Mouse (Mus musculus) testis, adult 10 weeks (tissue): Measurements from ENCODE around the gene C8a. TPM values are rescaled to one million over a fixed set of nuclear protein-coding genes. Genes with fewer than 3 reads are reported as not detected.

Experiments
- polyA plus RNA-seq: library from polyadenylated mRNA; stranded (reverse); fragments of 350-450 nt; fragmentation: Illumina TruSeq; extraction: RNeasy Lipid Tissue Mini Kit (QIAGEN cat#74804); gene quantifications from one replicate; pipeline ENCODE4 v1.2.3, GENCODE M21; 2014; ENCODE audit warnings: low read depth, low replicate concordance

Gene C8a
- 0.80 TPM for polyA plus RNA-seq

DNA sequence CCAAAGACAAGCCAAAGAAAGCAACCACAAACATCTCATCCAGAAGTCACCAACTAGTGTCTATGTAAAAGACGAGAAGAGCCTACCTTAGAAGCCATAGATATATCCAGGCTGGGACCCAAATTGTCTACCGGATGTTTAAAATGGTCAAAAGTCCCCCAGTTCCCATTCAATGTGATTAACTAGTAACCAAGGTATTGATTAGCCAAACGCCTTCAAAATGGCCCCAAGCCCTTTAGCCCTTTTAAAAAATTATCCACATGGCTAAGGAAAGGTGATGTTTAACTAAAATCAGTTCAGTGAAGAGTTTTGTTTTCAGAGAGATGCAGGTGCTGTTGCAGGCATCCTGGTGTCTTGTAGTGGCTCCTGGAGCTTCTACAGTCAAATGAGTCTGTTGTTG, at the start of gene C8a:
Gene C8a (minus strand): TSS at position 76 of the 400 bp plus-strand sequence.

DNA sequence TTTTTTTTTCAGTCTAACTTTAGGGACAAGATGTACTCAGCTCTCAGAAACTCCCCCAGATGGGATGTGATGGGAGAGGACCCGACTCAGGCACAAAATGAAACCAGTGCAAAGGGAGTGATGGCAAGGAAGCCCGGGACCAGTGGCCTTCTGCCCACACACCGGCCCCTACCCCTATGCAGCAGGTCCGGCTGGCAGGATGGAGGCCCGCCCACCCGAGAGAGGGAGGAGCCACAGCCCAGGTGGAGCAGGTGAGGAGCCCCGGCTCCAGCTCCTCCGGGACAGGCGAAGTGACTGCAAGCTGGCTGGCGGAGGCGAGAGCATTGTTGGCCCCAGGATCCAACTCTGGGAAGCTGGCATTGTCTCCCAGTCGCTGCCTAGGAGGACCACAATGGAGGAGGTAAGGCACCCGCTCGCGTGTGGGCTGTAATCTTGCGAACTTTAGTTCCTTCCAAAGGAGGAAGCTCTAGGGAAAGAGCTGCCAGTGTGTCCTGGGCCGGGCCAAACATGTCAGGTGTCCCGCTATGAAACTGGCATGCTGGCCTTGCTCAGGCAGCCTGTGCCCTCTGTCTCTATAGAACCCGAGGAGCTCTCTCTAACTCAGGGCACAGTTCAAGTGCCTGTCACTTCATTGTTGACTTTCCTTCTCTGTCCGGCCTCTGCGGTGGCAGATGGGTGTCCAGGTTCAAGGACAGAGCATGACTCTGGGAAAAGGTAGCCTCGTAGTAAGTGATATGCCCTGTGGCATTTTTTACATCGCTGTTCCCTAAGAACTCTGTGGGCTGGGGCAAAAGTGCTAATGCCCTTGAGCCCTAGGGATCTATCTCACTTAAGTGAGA, 37.3 kb upstream of the C8a start, which contains the start of gene Fyb2:
Gene Fyb2 (plus strand): TSS at position 166 of the 839 bp plus-strand sequence.

DNA sequence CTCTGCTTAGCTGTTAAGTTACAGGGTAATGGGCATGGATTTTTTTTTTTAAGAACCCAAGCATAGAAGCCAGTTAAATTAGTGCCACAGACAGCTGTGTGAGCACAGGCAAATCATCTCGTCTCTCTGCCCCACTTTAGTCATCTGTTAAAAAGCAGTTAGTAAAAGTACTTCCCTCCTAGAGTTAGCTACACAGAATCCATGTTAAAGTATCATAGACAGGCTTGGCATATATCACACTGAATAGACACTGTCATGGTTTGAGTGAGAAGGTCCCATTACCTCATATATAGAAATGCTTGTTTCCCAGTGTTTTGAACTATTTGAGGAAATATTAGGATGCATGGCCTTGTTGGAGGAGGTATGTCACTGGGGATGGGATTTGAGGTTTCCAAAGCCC, 19.2 kb downstream of the C8a start, which contains the start of gene Gm17662:
Gene Gm17662 (plus strand): TSS at position 301 of the 400 bp plus-strand sequence.

DNA sequence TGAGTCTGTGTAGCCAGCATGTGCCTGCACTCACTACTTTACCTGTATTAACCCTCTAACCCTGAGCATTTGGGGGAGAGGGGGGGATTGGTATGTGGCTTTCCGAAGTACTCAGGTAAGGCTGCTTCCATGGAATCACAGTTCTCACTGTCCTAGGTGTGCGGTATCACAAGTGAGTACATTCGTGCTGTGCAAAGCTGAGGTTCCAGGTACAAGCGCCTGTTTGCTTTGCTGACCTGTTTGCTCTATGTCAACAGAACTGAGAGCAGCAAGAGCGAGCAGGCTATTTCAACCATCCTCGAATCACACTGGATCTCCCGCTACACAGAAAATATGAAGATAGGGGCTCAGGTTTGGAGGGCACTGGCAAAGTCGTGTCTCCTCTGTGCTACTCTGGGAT, 110.1 kb downstream of the C8a start, which contains the start of gene C8b:
Gene C8b (plus strand): TSS at position 253 of the 400 bp plus-strand sequence.

Other genes with a start within 250 kb of the C8a start
- gene C8b, start 110.1 kb downstream of the C8a start, polyA plus RNA-seq: 21.8 TPM
- gene Gm17662, start 19.1 kb downstream of the C8a start, polyA plus RNA-seq: not detected
- 14.8 TPM for gene Fyb2, start 37.1 kb upstream of the C8a start, polyA plus RNA-seq
- gene Prkaa2, start 233.5 kb upstream of the C8a start, polyA plus RNA-seq: 1.1 TPM